Mouse (Mus musculus) ES-E14 (cell line): ENCODE results near the gene Piwil4.

Experiments used
- MAFK ChIP-seq: IDR thresholded peaks from 2 replicates; pipeline ENCODE4 v1.6.1; 2014; ENCODE audit warnings: mild to moderate bottlenecking, low read depth, low read length, inconsistent platforms; ENCODE audit not compliant: insufficient read depth
- ZNF384 ChIP-seq: IDR thresholded peaks from 2 replicates; pipeline ENCODE4 v1.6.1; 2012; ENCODE audit warnings: low read depth, low read length, inconsistent platforms

DNA sequence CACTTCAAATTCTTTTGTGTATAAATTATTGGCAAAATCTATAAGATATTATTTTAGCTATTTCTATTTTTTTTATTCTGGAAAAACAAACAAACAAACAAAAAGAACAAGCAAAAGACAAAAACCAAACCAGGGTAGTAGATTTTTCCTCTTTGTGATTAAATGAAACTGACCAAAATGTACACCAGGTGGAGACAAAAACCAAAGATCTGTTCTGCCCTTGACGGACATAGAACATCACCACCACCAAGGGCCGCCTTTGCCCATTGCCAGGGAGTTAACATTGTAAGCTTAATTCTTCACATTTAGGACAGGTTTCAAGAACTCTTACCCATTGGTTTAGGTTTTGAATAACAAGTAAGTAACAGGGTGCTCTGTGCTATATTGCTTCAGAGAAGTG is 33.3 kb upstream of the Piwil4 start:
- no peak for TF ChIP-seq MAFK
- no peak for TF ChIP-seq ZNF384
